Mouse (Mus musculus) induced T-regulatory cell, adult 2 months (primary cell): ENCODE measurements around the gene Zfp280d.

Experiments used
- DNase-seq: peaks from one replicate; pipeline ENCODE4 v3.0.0-alpha.2; 2012; ENCODE audit warnings: low read depth

Zfp280d gene

GRCm38 (mm10) chr9:72274677-72275076, at the start of gene Zfp280d:
TSS of gene Zfp280d (plus strand) at chr9:72274860.
- DNase-seq: peak; percentile 90

- DNase-seq: no peak
These were observed 48.1 kb upstream of the Zfp280d start for GRCm38 (mm10) chr9:72226536-72226935.

GRCm38 (mm10) chr9:72252656-72253055, 22.0 kb upstream of the Zfp280d start:
- no peak for DNase-seq

GRCm38 (mm10) chr9:72255227-72255626, 19.4 kb upstream of the Zfp280d start:
- DNase-seq: no peak

- DNase-seq: no peak
These were observed 18.0 kb upstream of the Zfp280d start for GRCm38 (mm10) chr9:72256646-72257045.

GRCm38 (mm10) chr9:72260337-72260736, 14.3 kb upstream of the Zfp280d start:
- peak; percentile 74 for DNase-seq

- DNase-seq: no peak
These were observed 9.8 kb upstream of the Zfp280d start for GRCm38 (mm10) chr9:72264859-72265258.

GRCm38 (mm10) chr9:72270146-72270545, 4.5 kb upstream of the Zfp280d start:
- peak; percentile 51 for DNase-seq

- no peak for DNase-seq
These were observed 832 bp upstream of the Zfp280d start for GRCm38 (mm10) chr9:72273646-72274410.

GRCm38 (mm10) chr9:72275101-72275978, 680 bp downstream of the Zfp280d start:
- peak; percentile 75 for DNase-seq

- no peak for DNase-seq
These were observed 1.4 kb downstream of the Zfp280d start for GRCm38 (mm10) chr9:72275979-72276500.

GRCm38 (mm10) chr9:72276941-72277340, 2.3 kb downstream of the Zfp280d start:
- DNase-seq: no peak

GRCm38 (mm10) chr9:72279943-72280342, 5.3 kb downstream of the Zfp280d start:
- no peak for DNase-seq

- no peak for DNase-seq
These were observed 13.0 kb downstream of the Zfp280d start for GRCm38 (mm10) chr9:72287696-72288095.

GRCm38 (mm10) chr9:72288210-72288609, 13.6 kb downstream of the Zfp280d start:
- no peak for DNase-seq

GRCm38 (mm10) chr9:72289094-72289493, 14.4 kb downstream of the Zfp280d start:
- no peak for DNase-seq

GRCm38 (mm10) chr9:72294076-72294475, 19.4 kb downstream of the Zfp280d start:
- DNase-seq: no peak

- DNase-seq: no peak
These were observed 35.1 kb downstream of the Zfp280d start for GRCm38 (mm10) chr9:72309765-72310164.

- DNase-seq: no peak
These were observed 58.6 kb downstream of the Zfp280d start for GRCm38 (mm10) chr9:72333221-72333620.

GRCm38 (mm10) chr9:72336069-72336468, 61.4 kb downstream of the Zfp280d start:
- DNase-seq: no peak

GRCm38 (mm10) chr9:72339119-72339518, 64.5 kb downstream of the Zfp280d start:
- no peak for DNase-seq

- DNase-seq: no peak
These were observed 69.2 kb downstream of the Zfp280d start for GRCm38 (mm10) chr9:72343844-72344243.

GRCm38 (mm10) chr9:72372359-72372758, 97.7 kb downstream of the Zfp280d start:
- no peak for DNase-seq
